Mouse (Mus musculus): ENCODE measurements at regions not wholly inside any gene's neighbourhood (a gene's known extent, or its start where the extent isn't known, plus 50 kb on each side); places are given as distances from the start of the nearest gene placed in this dataset.
A peak's percentile ranks its signal among the peaks of the same experiment; 100 is the strongest.
"Not testable (repeated sequence)": the region's sequence is repeated elsewhere in the genome, so short reads cannot be mapped to it uniquely, and the experiment has no call there.

DNA sequence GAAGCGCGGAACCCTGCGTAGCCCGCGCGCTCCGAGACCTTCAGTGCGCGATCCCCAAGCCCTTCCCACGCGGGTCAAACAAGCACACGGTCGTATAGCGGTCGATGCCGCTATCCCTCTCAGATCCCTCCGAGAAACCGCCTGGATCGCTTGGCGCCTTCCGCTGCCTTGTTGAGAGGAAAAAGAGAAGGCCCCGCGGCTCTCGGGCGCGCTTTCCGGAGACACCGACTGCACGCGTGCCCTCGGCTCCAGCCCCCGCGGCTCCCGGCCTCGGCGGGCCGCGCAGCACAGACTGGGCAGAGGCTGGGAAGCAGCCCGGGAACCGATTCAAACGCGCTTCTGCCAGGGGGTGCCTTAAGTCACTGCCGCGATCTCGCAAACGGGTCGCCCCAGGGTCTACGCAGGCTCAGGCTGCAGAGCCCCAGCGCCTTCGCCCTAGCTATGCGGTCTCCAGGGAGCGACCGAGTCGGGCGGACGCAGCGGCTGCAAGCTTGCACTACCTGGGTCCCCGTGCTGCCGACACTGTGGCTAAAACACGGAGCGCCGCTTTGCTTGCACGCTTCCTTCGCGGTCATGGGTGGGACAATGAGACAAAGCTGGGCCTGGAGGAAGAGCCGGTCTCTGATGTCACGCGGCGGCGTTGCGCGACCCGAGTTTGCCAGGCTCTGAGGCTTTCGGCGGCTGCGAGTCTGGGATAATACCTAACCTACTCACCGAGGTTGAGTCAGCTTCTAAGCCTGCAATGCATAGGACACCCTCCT is 87.3 kb downstream of the Crisp4 start:
- ATAC-seq (replicated peaks; ENCODE audit: poor library complexity, severe bottlenecking), result peak; percentile 20

- peak; percentile 27 for ATAC-seq (replicated peaks; ENCODE audit: poor library complexity, severe bottlenecking)
Observed at GRCm38 (mm10) chr1:18057646-18058210, 88.0 kb downstream of the Crisp4 start.

GRCm38 (mm10) chr1:18057003-18057402 is 88.7 kb downstream of the Crisp4 start:
- ATAC-seq (replicated peaks; ENCODE audit: poor library complexity, severe bottlenecking), result not testable (repeated sequence)

DNA sequence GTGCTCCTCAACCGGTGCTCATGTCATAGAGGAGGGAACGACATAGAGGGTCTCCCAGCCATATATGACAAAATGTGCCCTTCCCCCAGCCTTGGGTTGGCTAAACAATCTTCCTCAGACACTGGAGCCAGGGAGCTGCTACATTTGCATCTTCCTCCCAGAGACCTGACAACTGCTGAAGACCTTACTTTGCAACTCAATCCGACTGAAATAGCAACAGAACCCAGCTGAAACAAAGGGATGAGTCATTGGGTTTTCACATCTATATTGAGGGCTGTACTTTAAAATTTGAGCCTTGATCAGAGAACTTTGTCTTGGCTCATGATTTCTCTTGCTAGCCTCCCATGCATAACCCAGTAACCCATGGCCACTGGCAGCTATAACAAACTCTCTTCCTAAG is 115.5 kb downstream of the Crisp4 start:
- ATAC-seq (replicated peaks; ENCODE audit: poor library complexity, severe bottlenecking), result no peak

DNA sequence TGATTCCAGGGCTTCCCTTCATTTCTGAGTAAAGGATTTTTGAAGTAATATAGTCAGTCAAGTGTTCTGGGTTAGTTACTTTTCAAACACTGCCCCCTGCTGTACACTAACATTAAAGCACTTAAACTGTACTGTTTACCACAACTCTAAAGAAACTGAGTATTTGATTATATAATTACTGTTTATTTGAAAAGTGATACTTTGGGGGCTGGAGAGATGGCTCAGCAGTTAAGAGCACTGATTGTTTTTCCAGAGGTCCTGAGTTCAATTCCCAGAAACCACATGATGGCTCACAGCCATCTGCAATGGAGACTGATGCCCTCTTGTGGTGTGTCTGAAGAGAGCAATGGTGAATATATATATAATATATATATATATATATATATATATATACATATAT is 132.8 kb downstream of the Crisp4 start:
- peak; percentile 37; the same call in 1 of the 2 replicates for ATAC-seq (replicated peaks; ENCODE audit: poor library complexity, severe bottlenecking)

DNA sequence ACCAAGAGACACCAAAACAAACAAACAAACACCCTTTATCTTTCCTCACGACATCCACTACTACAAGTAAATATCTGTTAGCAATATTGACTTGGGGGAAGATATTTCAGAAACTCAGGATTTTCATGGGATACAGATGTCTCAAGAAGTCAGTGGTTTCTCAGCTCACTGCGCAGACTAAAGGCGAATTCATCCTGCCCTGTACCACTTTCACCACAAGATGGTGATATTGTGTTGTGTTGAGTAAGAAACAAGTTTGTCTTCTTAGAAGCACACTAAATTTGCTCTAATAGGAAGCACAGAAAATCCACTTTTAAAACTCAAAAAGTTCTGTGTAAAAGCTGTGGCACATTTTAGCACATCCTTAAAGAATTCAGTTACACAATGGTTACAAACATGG is 165.1 kb downstream of the Crisp4 start:
- no peak; the same call in 1 of the 2 replicates for ATAC-seq (replicated peaks; ENCODE audit: poor library complexity, severe bottlenecking)

DNA sequence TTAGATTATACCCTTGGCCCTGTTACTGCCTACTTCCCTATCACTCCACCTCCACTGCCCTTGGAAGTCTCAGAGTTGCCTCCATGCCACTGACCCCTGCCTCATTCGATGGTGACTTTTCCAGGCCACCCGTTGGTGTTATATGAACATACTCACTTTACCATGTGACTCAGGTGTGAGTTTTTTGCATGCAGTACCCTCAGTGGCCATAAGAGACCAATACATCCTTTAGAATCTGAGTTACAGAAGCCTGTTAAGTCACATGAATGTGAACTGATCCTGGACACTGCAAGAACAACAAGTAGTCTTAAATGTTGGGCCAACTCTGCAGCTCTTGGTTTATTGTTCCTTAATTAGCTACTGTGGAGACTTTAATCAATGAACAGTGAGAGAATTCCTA is 167.6 kb downstream of the Crisp4 start:
- no peak for ATAC-seq (replicated peaks; ENCODE audit: poor library complexity, severe bottlenecking)

GRCm38 (mm10) chr1:17956881-17957280 is 188.8 kb downstream of the Crisp4 start:
- not testable (repeated sequence) for ATAC-seq (replicated peaks; ENCODE audit: poor library complexity, severe bottlenecking)

- not testable (repeated sequence) for ATAC-seq (replicated peaks; ENCODE audit: poor library complexity, severe bottlenecking)
Observed at GRCm38 (mm10) chr1:17932108-17932810, 213.4 kb downstream of the Crisp4 start.

Data from granulocyte monocyte progenitor cell, adult 5-6 weeks (primary cell).